Mouse (Mus musculus): ENCODE results near the gene Fnip1.
"Not testable (repeated sequence)": the region's sequence is repeated elsewhere in the genome, so short reads cannot be mapped to it uniquely, and the experiment has no call there.

The Fnip1 gene

DNA sequence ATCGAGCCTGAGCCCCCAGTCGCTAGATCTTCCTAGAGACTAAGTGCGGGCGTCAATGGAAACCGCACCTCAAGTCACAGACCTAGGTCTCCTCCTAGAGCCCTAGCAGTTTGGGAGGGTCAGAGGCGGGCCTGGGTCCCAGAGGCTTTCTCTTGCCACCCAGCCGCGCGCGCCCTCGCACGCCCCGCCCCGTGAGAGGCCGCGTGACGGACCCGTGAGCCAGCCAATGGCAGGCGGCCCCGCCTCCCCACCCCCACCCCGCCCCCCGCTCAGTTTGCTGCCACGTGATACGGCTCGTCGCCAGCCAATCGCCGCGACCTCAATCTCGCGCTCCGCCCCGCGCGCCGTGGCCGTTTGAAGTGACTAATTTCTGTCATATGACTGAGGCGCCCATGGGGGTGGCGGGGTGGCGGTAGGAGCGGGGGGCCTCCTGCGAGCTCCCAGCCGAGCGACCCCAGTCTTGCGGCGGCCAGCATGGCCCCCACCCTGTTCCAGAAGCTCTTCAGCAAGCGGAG is at the start of gene Fnip1:
Fnip1 (plus strand) TSS at position 377 of the 515 bp plus-strand sequence.
- peak; percentile 91 to 95 for DNase-seq (ENCODE audit: low spot score in 2 of 2)

DNA sequence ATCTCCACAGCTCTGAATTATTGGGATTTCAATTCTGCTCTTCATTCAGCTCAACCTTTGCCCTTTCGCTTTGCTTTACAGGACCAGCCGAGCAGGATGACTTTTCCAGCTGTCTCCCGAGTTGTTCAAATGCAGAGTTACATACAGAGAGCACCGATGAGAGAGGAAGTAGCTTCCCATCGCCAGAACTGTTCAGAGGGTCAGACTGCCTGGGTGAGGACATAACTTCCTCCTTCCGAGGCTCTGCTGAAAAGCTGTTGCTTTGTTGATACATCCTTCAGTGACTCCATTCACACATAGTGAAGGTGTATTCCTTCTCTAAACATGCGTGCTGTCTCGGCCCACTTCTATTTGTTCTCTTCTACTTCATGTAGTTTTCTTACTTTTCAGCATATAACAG is 47.6 kb upstream of the Fnip1 start:
- DNase-seq (ENCODE audit: low spot score in 2 of 2): no peak

DNA sequence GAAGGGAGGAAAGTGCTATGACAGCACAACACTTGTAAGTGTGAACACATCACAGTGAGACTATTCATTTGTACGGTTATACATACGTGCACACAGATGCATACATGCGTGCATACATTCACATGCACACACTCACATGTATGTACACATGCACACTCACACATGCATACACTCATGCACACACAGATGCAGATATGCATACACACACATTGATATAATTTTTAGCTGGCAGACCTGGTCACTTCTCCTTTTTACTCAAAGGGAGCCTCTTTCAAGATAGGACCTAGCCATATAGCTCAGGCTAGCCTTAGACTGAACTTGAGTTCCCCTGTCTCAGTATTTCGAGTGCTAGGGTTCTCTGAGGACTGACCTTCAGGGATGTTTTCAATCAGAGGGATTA is 46.7 kb upstream of the Fnip1 start:
- DNase-seq (ENCODE audit: low spot score in 2 of 2): no peak

DNA sequence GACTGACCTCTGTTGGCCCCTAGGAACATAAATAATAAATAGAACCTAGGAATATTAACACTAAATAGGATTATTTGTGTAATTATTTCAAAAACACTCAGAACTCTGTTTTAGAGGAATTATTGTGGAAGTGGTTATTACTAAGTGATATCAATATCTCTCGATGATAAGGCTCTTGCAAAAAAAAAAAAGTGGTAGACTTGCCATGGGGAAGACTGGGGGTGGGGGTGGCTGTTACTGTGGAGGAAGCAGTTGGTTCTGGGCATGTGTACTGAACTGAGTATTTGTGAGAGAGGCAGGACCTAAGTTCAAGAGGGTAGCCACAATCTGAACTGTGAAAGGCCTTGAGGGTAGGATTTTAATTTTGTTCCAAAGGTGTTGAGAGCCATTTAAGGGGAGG is 41.3 kb upstream of the Fnip1 start:
- DNase-seq (ENCODE audit: low spot score in 2 of 2): no peak

DNA sequence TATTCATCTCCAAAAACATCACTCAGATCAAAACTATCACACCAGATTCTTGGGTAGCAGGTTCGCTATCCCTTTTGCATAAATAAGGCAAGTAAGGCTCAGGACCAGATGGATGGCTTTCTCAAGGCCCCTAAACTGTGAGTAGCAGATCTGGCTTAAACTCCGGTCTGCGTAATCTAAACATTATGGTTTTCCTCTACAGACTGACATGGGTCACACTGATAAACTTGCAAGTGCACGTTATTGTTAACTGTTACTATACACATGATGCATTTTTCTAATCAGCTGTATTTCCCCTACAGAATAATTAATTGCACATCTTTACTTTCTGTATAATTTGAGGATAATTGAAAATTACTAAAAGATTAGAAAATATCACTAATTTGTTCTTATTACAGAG is 39.9 kb upstream of the Fnip1 start:
- DNase-seq (ENCODE audit: low spot score in 2 of 2): no peak

DNA sequence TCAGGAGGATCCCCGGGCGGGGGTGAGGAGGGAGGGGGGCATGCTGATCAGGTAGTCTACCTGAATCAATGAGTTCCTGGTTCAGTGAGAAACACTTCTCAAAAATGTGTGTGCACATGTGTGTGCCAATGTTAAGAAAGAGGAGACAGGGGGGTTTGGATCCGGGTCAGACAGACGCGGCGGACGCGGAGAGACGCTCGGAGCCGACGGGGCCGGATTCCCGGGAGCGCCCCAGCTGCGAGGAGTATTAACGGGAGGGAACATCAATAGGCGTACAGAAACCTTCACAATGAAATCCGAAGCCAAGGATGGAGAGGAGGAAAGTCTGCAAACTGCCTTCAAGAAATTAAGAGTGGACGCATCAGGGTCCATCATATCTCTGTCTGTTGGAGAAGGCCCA is 37.2 kb upstream of the Fnip1 start:
- not testable (repeated sequence) for DNase-seq (ENCODE audit: low spot score in 2 of 2)

DNA sequence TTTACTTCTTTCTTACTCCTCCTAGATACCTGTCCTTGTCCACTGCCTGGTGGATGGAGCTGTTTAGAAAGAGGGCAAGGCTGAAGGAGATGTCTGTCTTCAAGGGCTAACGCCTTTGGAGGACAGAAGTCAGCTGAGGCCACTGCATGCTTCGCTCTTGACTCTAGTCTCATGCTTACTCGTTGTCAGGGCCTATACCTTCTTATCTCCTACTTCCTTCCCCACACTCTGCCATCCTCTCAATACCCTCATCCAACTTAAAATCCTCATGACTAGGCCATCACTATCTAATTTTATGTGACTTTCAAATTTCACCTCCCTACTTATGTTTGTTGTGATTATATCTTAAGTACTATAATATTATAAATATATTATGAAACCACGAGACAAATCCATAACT is 33.1 kb upstream of the Fnip1 start:
- no peak for DNase-seq (ENCODE audit: low spot score in 2 of 2)

DNA sequence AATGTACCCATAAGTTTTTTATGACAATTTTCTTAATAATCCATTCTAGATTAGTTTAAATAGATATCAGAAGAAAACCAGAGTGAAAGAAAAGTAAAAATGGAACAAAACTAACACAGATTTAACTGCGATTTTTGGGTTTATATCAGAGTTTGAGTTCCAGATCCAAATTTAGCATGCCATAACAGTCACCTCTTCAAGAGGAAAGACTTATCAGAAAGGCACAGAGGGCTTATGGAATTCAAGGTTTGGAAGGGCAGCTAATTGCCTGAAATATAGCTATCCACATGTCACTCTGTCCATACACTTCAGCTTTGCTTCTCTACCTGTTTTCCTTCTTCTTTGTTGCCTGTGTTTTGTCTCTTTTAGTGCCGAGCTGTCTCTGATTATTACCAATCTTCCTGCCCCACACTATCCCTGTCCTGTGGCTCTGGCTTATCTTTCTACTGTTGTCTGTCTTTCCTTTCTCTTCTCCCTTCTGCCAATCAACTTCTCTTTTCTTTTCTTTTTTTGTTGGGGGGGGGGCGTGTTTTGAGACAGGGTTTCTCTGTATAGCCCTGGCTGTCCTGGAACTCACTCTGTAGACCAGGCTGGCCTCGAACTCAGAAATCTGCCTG is 31.0 kb upstream of the Fnip1 start:
- no peak for DNase-seq (ENCODE audit: low spot score in 2 of 2)

DNA sequence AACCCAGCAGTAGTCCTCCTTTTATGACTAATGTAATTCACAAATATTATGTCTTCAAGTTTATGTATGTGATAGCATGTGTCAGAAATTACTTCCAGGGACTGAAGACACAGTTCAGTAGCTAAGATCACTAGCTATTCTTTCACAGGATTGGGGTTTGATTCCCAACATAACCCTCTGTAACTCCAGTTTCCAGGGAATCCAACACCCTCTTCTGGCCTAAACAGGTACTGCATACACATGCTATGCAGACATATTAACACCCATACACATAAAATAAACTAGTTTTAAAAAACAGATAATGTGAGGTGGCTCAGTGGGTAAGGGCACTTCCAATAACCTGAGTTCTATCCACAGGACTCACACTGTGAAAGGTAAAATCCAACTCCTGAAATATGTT is 27.4 kb upstream of the Fnip1 start:
- no peak for DNase-seq (ENCODE audit: low spot score in 2 of 2)

DNA sequence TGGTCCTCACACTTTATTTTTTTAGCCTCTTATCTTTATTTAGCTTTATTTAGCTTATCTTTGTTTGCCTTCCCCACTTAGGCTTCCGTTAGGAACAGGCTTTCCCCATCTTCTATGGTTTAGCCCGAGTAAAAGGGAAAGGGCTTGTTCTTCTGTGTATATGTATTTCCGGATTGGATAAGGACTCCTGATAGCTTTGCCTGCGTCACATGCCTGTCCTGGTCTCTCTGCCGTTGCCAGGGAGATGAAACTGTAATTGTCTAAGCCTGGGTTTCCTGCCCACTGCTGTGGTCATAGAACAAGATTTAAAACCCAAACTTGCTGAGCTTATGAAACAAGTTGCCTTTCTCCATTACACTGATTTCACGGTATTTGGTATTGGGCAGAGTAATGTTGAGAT is 25.0 kb upstream of the Fnip1 start:
- DNase-seq (ENCODE audit: low spot score in 2 of 2): no peak

DNA sequence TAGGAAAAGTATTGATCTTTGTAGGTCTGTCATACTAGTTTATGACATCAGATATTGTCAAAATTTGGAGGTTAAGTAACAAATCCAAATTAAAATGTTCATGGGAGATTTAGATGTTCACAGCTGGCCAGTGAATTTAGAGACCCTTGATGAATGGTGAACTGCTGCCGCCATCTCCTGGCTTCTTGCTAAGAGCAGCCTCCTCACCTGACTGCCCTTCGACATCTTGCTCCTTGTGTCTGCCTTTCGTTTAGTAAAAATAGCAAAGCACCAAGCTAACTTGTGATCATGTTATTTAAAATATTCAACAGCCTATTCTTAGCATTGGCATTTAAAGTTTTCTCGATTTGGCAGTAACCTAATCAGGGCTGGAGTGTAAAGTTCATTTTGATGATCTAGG is 15.0 kb upstream of the Fnip1 start:
- no peak for DNase-seq (ENCODE audit: low spot score in 2 of 2)

DNA sequence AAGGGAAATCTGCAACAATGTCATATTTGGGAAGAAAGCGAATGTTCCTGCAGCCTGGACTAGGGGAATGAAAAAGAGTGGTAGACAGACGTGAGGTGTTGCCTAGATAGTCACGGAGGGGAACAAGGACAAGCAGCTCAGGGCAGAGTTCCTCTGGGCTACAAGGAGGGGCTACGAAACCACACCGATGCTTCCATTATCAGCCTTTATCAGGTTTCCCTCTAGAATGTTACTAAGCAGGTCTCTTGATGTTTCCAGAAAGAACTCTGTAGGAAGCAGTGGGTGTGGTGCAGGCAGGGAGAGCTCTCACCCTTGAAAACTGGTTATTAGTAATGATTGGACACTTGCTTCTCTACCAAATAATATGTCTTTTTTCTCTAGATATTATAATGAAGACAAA is 11.7 kb upstream of the Fnip1 start:
- no peak for DNase-seq (ENCODE audit: low spot score in 2 of 2)

DNA sequence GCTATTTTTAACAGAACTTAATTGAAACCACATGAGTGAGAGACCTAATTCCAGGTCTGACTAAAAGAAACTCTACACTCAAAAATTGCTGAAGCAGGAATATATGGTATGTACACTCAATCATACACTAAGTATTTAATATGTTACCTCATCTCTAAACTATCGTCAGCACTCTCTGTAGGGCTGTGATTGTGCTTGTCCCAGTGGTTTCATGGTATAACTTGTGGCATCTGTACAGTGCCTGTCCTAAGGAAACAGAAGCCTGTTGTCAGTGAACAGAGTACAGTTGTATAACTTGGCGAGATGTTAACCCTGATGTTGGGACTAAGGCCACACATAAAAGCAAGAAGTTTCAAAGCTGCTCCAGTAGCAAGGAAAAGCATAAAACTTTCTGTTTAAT is 10.9 kb upstream of the Fnip1 start:
- no peak for DNase-seq (ENCODE audit: low spot score in 2 of 2)

DNA sequence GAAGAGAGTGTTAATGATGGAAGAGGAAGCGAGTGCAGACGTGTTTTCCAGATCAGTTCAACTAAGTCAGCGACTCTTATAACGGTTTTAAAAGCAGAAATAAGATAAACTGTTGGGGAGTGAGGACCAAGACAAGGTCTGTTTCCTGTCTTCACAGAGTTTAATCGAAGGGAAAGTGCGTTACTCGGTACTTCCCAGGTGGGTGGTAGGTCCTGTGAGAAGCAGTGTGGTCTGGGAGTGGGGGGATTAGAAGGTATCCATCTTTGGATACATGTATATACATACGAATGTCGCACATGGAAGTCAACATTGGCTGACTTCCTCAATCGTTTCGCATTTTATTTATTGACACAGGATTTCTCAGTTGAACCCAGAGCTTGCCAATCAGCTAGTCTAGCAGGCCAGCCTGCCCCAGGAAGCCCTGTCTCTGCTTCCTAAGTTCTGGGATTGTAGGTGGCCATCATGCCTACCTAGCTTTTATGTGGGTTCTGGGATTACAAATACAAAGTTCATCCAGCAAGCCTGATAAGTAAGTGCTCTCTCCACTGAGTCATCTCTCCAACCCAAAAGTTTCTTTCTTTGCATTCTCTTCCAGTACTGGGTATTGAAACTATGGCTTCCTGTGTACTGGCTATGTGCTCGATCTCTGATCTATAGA is 10.2 kb upstream of the Fnip1 start:
- no peak for DNase-seq (ENCODE audit: low spot score in 2 of 2)

DNA sequence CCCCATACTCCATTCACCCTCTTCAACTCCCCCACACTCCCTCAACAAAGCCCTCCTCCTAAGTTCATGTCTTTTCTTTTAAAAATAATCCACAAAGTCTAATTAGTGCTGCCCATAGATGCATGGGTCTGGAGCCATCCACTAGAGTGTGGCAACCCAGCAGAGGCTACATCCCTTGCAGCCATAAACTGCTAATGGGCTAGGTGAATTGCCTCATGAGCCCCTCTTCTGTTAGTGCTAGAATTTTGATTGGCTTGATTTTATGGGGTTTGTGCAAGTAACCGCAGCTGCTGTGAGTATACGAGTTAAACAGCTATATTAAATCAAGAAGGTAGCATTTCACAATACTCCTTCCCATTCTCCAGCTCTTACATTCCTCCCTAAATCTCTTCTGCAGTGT is 8.8 kb upstream of the Fnip1 start:
- DNase-seq (ENCODE audit: low spot score in 2 of 2): no peak

DNA sequence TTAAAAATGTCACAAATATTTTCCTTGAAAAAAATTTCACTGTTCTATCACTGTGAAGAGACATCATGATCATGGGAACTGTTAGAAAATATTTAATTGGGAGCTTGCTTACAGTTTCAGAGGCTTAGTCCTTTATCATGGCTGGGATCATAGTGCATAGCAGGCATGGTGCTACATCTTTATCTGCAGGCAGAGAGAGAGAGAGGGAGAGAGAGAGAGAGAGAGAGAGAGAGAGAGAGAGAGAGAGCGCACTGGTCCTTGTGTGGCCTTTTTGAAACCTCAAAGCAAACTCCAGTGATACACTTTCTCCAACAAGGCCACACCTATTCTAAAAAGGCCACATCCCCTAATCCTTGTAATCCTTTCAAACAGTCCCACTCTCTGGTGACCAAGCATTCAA is 2.2 kb upstream of the Fnip1 start:
- no peak for DNase-seq (ENCODE audit: low spot score in 2 of 2)

DNA sequence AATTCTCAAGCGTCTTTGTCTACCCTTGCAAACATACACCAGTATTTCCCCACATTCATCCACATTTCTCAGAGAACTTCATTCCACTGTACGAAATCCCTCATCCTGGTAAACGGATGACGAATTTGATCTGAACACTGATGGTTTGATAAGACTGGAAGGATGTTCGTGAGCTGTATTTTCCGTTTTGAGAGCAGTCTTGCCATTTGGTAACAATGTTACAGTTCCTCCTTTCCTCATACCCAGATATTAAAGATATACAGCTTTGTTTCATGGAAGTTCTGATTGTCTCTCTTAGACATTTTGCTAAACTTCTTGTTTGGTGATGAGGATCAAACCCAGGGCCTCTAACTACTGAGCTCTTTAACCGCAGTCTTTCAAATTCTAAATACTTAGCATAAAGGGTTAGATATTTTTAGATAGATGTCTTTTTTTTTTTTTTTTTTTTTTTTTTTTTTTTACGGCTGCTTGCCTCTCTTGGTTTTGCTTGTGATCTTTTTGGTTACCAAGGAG is 633 bp upstream of the Fnip1 start:
- DNase-seq (ENCODE audit: low spot score in 2 of 2): no peak

DNA sequence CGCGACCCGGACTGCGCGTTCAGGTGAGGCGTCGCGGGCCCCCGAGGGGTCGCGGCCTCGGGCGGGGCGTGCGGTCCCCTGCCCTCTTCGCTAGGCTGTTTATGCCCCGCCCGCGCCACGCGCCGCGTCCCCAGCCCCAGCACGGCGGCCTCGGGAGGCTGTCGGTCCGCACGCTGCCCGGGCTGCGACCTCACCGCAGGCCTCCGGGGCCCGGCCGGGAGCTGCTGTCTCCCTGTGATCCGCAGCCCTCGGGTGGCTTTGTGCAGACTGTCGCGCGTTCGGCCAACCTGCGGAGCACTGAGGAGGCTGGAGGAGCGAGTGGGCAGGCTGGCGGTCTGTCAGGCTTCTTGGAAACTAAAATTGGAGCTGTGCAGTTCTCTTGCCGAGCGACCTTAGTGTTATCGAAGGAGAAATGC is 375 bp downstream of the Fnip1 start:
- DNase-seq (ENCODE audit: low spot score in 2 of 2): peak in 1 of 2 experiments; percentile 64

DNA sequence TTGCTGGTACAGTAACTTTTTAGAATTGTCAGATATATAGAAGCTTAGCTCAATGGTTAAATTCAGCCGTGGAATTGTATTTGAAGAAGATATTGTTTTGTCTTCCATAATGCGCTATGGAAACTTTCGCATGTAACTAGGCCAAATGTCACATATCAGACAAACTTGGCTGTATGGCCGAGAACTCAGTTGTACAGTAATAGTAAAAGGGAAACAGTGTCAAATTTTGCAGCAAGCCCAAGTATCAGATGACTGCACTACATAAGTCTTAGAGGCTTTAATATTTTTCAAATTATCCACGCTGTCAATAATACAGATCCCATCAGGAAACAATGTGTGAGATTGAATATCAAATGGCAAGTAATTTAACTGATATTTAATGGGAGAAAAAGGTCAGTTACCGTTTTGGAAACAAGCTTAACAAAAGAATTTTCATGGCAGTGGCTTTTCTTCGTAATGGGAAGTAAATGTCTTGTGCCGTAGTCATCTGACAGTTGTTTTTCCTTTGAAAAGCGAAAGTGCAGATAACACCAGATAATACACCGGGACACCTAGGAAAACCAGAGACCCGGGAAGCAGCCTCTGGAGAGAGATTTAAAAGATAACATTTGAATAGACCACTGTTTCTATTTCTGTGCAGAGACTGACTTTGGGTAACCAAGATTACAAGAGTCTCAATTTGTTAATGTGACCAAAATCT is 1.1 kb downstream of the Fnip1 start:
- no peak for DNase-seq (ENCODE audit: low spot score in 2 of 2)

DNA sequence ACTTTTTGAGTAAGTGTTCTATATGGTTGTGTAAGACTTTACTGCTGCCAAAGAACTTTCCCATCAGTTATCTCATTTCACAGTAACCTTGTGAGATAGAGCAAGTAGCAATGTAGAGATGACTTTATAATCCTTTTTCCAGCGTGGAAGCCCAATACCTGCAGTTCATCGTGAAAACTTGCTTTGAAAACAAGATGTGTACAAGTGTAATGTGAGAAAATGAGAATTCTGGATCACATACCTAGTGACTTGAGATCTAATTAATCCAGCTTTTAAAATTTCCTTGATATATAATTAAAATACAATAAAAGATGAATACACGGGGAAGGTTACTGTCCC is 1.7 kb downstream of the Fnip1 start:
- no peak for DNase-seq (ENCODE audit: low spot score in 2 of 2)

DNA sequence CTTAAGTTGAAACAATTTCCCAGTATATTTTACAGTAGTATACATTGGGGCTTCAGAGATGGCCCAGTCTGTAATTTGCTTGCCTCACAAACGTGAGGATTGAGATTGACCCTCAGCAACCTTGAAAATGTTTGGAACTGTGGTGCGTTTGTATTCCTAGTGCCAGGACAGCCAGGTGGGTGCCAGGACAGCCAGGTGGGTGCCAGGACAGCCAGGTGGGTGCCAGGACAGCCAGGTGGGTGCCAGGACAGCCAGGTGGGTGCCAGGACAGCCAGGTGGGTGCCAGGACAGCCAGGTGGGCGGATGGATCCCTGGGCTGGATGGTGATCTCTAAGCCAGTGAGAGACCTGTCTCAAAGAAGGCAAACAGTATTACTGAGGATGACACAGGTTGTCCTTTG is 12.8 kb downstream of the Fnip1 start:
- DNase-seq (ENCODE audit: low spot score in 2 of 2): not testable (repeated sequence)

DNA sequence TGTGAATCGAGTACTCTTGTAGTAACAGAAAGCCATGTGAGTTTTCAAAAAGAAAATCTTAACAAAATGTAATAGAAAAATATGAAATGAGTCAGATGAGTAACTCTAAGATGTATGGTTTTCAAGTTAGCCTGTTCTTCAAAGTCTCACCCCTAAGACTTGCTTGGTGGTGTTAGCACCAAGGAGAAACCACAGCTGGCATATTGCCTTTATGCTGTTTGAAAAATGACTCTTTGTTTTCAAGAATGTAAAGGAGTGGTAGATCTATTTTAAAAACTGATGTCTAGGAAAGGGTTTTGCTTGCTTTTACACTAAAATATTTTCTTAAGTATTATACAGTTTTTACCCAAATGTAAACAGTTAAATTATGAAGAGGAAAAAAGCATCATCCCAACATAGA is 16.5 kb downstream of the Fnip1 start:
- no peak for DNase-seq (ENCODE audit: low spot score in 2 of 2)

DNA sequence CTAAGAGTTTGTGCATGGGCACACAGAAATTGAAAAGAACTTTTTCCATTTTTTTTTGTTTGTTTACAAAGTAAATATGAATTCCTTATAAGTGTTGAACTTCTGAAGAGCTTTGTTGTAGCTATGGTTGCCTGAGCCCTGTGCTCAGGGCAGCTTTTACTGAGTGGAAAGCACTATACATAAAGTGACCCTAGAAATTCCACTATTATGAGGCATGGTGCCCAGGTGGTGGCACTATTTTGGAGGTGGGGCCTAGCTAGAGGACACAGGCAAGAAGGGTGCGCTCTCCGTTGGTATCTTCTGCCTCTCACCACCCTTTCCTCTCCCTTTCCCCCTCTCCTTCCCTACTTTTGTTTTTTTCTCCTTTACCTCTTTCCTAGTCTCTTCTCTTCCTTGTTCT is 18.9 kb downstream of the Fnip1 start:
- no peak for DNase-seq (ENCODE audit: low spot score in 2 of 2)
